Mouse (Mus musculus) kidney, postnatal 25 days (tissue): ENCODE measurements around the gene Ptges3.

ENCODE experiments used
- DNase-seq, 2 experiments: peaks; one replicate each; pipeline ENCODE4 v3.0.0; 2021; ENCODE audit warnings: mixed read lengths in 2 of 2

Ptges3 gene

GRCm38 (mm10) chr10:128092506-128093495 is 34.0 kb downstream of the Ptges3 start:
- DNase-seq: peak; percentile 86 to 94

- DNase-seq: peak; percentile 36 to 53
Observed at GRCm38 (mm10) chr10:128093496-128094294, 34.9 kb downstream of the Ptges3 start.

- DNase-seq: peak; percentile 97
Observed at GRCm38 (mm10) chr10:128094340-128094968, 35.7 kb downstream of the Ptges3 start.

- no peak for DNase-seq
Observed at GRCm38 (mm10) chr10:128095003-128095636, 36.4 kb downstream of the Ptges3 start.

- no peak for DNase-seq
Observed at GRCm38 (mm10) chr10:128096313-128096692, 37.5 kb downstream of the Ptges3 start.

GRCm38 (mm10) chr10:128096693-128097586 is 38.2 kb downstream of the Ptges3 start:
- DNase-seq: peak; percentile 89 to 92

GRCm38 (mm10) chr10:128097587-128097971 is 38.8 kb downstream of the Ptges3 start:
- DNase-seq: peak; percentile 74 to 80

- DNase-seq: no peak
Observed at GRCm38 (mm10) chr10:128110103-128110761, 51.5 kb downstream of the Ptges3 start.

- no peak for DNase-seq
Observed at GRCm38 (mm10) chr10:128111227-128111626, 52.5 kb downstream of the Ptges3 start.

- no peak for DNase-seq
Observed at GRCm38 (mm10) chr10:128123833-128124232, 65.1 kb downstream of the Ptges3 start.

GRCm38 (mm10) chr10:128124831-128125230 is 66.1 kb downstream of the Ptges3 start:
- DNase-seq: no peak

- no peak for DNase-seq
Observed at GRCm38 (mm10) chr10:128125951-128126350, 67.2 kb downstream of the Ptges3 start.
